Mouse (Mus musculus) forebrain, embryonic 15.5 days (tissue): ENCODE measurements around the gene Nr2c1. TPM values are rescaled to one million over a fixed set of nuclear protein-coding genes. Genes with fewer than 3 reads are reported as not detected.

Source experiments
- ATAC-seq: fragments of 200-750 bp; cut with Nextera tagmentation; replicated peaks from 2 replicates; pipeline ENCODE4 v1.8.0; 2017; ENCODE audit warnings: mild to moderate bottlenecking, moderate TSS enrichment, moderate library complexity
- H3K27ac ChIP-seq: fragments of 300-500 bp; sonication (generic); replicated peaks from 2 replicates; pipeline ENCODE4 v1.5.1; 2015; ENCODE audit warnings: mild to moderate bottlenecking, inconsistent platforms
- H3K27me3 ChIP-seq: fragments of 300-500 bp; sonication (generic); 2 replicates; pipeline ENCODE4 v1.6.1; 2015; ENCODE audit warnings: inconsistent platforms
- H3K36me3 ChIP-seq: fragments of 300-500 bp; sonication (generic); 2 replicates; pipeline ENCODE4 v1.6.1; 2015; ENCODE audit warnings: mild to moderate bottlenecking, inconsistent platforms
- H3K4me1 ChIP-seq: fragments of 300-500 bp; sonication (generic); 2 replicates; pipeline ENCODE4 v1.6.1; 2015; ENCODE audit warnings: inconsistent platforms
- H3K4me2 ChIP-seq: fragments of 300-500 bp; sonication (generic); replicated peaks from 2 replicates; pipeline ENCODE4 v1.6.1; 2015; ENCODE audit warnings: mild to moderate bottlenecking, inconsistent platforms
- H3K4me3 ChIP-seq: fragments of 300-500 bp; sonication (generic); 2 replicates; pipeline ENCODE4 v1.5.1; 2015; ENCODE audit warnings: mild to moderate bottlenecking, inconsistent platforms
- H3K9ac ChIP-seq: fragments of 300-500 bp; sonication (generic); replicated peaks from 2 replicates; pipeline ENCODE4 v1.6.1; 2015; ENCODE audit warnings: mild to moderate bottlenecking, inconsistent platforms
- H3K9me3 ChIP-seq: fragments of 300-500 bp; sonication (generic); 2 replicates; pipeline ENCODE4 v1.6.1; 2016; ENCODE audit warnings: inconsistent platforms
- WGBS: fragments of 180-500 bp; shearing (Covaris S2); methylation state at CpG from one replicate; pipeline ENCODE4 v1.1.7; 2015; ENCODE audit warnings: mixed read lengths; 5-methylcytosine and 5-hydroxymethylcytosine counted together
- polyA plus RNA-seq: library from polyadenylated mRNA; unstranded; fragments of >200 nt; fragmentation: Nextera tagmentation; extraction: Ambion mirVana; gene quantifications from 2 replicates; pipeline ENCODE4 v1.2.1, GENCODE M21; 2015

Nr2c1 gene
- polyA plus RNA-seq = 7.0 and 7.8 TPM in 2 replicates

DNA sequence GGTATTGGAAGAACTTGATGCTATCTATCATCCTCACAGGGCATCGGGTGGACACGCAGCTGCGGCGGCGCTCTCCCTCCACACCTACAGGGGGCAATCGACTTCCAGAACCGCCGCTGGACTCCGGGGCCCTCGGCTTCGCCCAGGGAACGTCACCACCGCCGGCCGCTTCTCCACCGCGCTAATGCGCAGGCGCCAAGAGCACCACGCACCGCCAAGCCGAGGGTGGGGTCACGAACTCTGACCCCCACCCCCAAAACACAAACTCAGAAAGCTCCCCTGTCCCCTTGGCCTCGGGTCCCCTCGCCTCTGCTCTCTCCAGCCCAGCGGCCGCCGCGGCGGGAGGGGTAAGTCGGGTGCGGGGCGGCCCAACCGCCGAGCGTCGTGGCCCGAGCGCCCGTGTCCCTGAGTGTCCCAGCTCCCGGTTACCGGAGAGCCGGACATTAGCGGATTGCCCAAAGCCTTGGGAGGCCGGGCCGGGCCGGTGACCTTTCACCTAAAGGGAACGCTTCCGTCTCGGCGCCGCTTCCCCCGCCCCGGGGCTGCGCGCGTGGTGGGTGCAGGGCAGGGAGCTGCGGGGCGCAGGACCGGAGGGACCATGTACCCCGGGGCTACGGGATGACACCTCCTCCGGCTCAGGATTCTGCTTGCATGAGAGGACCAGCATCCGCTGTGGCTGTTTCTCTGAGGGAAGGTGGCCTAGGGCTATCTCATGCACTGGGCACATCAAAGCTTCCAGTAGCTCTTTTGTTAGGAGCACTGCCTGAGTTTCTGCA, at the start of gene Nr2c1:
TSS of gene Nr2c1 (plus strand) at position 268 of the 776 bp plus-strand sequence.
- Histone ChIP-seq H3K27ac (peak within 1 kb of the TSS; percentile 77), H3K4me3 (peak within 1 kb of the TSS; percentile 58), H3K9me3 (no peaks in the 10 kb centered on the region), H3K36me3 (no peaks in the 10 kb centered on the region), H3K4me1 (peaks cover 20% of the 10 kb centered on the region), H3K4me2 (peak within 1 kb of the TSS; percentile 63), H3K27me3 (no peaks in the 10 kb centered on the region), H3K9ac (peak within 1 kb of the TSS; percentile 82)
- WGBS = 1% methylated on average over 64 of the region's 64 CpGs
- ATAC-seq = peak; percentile 91

- no peak for ATAC-seq
- no peaks in the 10 kb centered on the region for H3K27me3 ChIP-seq
- H3K4me1 ChIP-seq = no peaks in the 10 kb centered on the region
- H3K9me3 ChIP-seq = no peaks in the 10 kb centered on the region
- H3K9ac ChIP-seq = no peak overlapping the region
- no peak overlapping the region for H3K27ac ChIP-seq
- no peak overlapping the region for H3K4me3 ChIP-seq
- 90% methylated on average over 3 of the region's 3 CpGs for WGBS
- H3K4me2 ChIP-seq = no peak overlapping the region
- no peaks in the 10 kb centered on the region for H3K36me3 ChIP-seq
Measured at GRCm38 (mm10) chr10:94098100-94098499, 49.7 kb upstream of the Nr2c1 start.

- Histone ChIP-seq H3K9me3 (no peaks in the 10 kb centered on the region), H3K36me3 (no peaks in the 10 kb centered on the region), H3K27ac (no peak overlapping the region), H3K4me2 (no peak overlapping the region), H3K9ac (no peak overlapping the region), H3K4me1 (no peaks in the 10 kb centered on the region), H3K4me3 (no peak overlapping the region), H3K27me3 (no peaks in the 10 kb centered on the region)
- ATAC-seq = no peak
- 93% methylated on average over 10 of the region's 10 CpGs for WGBS
Measured at GRCm38 (mm10) chr10:94105498-94105897, 42.3 kb upstream of the Nr2c1 start.

GRCm38 (mm10) chr10:94107168-94107567, 40.7 kb upstream of the Nr2c1 start:
- no peaks in the 10 kb centered on the region for H3K36me3 ChIP-seq
- H3K4me1 ChIP-seq = no peaks in the 10 kb centered on the region
- H3K27me3 ChIP-seq = no peaks in the 10 kb centered on the region
- H3K4me2 ChIP-seq = no peak overlapping the region
- no peak overlapping the region for H3K9ac ChIP-seq
- no peaks in the 10 kb centered on the region for H3K9me3 ChIP-seq
- no peak overlapping the region for H3K4me3 ChIP-seq
- no peak for ATAC-seq
- no peak overlapping the region for H3K27ac ChIP-seq
- 81% methylated on average over 4 of the region's 4 CpGs for WGBS

GRCm38 (mm10) chr10:94107607-94108006, 40.2 kb upstream of the Nr2c1 start:
- H3K36me3 ChIP-seq = no peaks in the 10 kb centered on the region
- H3K27ac ChIP-seq = no peak overlapping the region
- H3K4me1 ChIP-seq = no peaks in the 10 kb centered on the region
- no peaks in the 10 kb centered on the region for H3K9me3 ChIP-seq
- no peak for ATAC-seq
- WGBS = 92% methylated on average over 7 of the region's 7 CpGs
- no peaks in the 10 kb centered on the region for H3K27me3 ChIP-seq
- no peak overlapping the region for H3K4me2 ChIP-seq
- no peak overlapping the region for H3K9ac ChIP-seq
- no peak overlapping the region for H3K4me3 ChIP-seq

GRCm38 (mm10) chr10:94108791-94109190, 39.0 kb upstream of the Nr2c1 start:
- H3K27me3 ChIP-seq = no peaks in the 10 kb centered on the region
- H3K9ac ChIP-seq = no peak overlapping the region
- WGBS = 96% methylated on average over 6 of the region's 6 CpGs
- no peak overlapping the region for H3K4me3 ChIP-seq
- no peaks in the 10 kb centered on the region for H3K9me3 ChIP-seq
- H3K36me3 ChIP-seq = no peaks in the 10 kb centered on the region
- H3K4me1 ChIP-seq = no peaks in the 10 kb centered on the region
- no peak overlapping the region for H3K4me2 ChIP-seq
- no peak for ATAC-seq
- no peak overlapping the region for H3K27ac ChIP-seq

DNA sequence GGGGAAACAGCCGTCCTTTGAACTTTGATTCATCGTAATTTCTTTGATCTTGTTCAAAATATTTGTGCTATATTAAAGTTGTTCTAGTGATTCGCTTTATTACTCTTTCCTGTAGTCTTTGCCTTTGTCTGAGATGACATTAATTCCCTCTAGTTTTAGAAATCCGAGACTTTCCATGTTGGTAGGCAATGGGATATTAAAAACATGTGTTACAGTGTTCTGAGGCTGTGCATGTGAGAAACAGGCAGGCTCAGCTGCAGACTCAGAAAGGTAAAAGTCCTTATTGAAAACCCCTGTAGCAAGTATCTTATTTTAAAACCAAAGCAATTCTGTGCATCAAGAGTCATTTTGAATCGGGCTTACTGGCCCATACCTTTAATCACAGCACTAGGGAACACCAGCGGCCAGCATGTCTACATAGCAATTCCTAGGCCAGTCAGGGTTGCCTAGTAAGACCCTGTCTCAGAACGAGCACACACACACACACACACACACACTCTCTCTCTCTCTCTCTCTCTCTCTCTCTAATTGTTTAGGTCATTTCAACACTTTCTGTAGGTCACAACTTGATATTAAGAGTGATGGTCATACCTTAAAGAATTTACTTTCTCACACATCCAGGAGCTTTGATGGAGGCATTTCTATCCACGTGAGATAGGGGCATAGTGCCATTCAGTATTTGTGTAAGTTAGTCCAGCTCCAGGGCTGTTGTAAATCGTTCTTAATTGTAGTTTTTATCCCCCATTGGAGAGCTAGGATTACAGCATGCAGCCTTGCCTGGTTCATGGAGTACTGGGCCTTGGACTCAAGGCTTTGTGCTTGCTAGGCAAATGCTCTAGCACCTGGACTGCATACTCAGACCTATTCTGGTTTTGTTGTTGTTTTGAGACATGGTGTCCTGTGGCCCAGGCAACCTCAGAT, 36.7 kb upstream of the Nr2c1 start:
- no peaks in the 10 kb centered on the region for H3K27me3 ChIP-seq
- no peak overlapping the region for H3K27ac ChIP-seq
- WGBS = 82% methylated on average over 9 of the region's 9 CpGs
- no peaks in the 10 kb centered on the region for H3K36me3 ChIP-seq
- ATAC-seq = no peak
- H3K9me3 ChIP-seq = no peaks in the 10 kb centered on the region
- H3K9ac ChIP-seq = no peak overlapping the region
- no peak overlapping the region for H3K4me3 ChIP-seq
- no peak overlapping the region for H3K4me2 ChIP-seq
- no peaks in the 10 kb centered on the region for H3K4me1 ChIP-seq

GRCm38 (mm10) chr10:94112207-94112606, 35.6 kb upstream of the Nr2c1 start:
- Histone ChIP-seq H3K27ac (no peak overlapping the region), H3K27me3 (no peaks in the 10 kb centered on the region), H3K4me3 (no peak overlapping the region), H3K9ac (no peak overlapping the region), H3K9me3 (no peaks in the 10 kb centered on the region), H3K4me1 (no peaks in the 10 kb centered on the region), H3K4me2 (no peak overlapping the region), H3K36me3 (no peaks in the 10 kb centered on the region)
- 81% methylated on average over 3 of the region's 3 CpGs for WGBS
- no peak for ATAC-seq

DNA sequence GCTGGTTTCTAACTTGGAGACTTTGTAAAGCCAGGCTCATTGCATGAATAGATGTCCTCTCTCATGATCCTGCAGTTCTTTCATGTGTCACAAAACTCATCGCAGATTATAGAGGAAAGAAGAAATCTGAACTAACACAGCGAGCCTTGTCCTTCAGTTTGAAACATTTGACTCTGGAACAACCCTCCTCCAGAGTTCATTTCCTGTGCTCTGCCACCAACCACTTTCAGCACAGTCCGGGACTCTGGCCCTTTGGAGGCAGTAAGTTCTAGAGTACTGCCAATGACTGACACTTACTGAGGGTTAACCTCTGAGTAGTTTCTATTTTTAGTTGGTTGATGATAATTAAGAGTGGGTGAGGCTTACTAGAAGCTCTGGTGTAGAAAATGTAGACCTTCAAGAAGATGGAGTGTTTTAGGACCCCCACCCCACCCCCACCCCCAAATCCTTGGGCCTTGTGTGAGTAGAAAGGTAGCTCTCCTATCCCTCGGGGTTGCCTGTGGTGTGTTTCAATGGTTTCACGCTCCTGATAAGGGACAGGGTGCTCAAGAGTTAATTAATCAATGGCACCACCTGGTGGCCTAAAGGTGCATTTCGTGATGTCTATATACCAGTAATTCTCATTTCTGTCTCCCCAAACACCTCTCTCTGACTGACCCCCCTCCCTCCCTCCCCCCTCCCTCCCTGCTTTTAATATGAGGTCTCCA, 31.8 kb upstream of the Nr2c1 start:
- 41% methylated on average over 6 of the region's 6 CpGs for WGBS
- Histone ChIP-seq H3K4me3 (no peak overlapping the region), H3K27me3 (no peaks in the 10 kb centered on the region), H3K9me3 (no peaks in the 10 kb centered on the region), H3K4me2 (no peak overlapping the region), H3K9ac (no peak overlapping the region), H3K36me3 (no peaks in the 10 kb centered on the region), H3K27ac (no peak overlapping the region), H3K4me1 (no peaks in the 10 kb centered on the region)
- peak; percentile 58 for ATAC-seq

- Histone ChIP-seq H3K9me3 (no peaks in the 10 kb centered on the region), H3K4me3 (no peak overlapping the region), H3K4me2 (no peak overlapping the region), H3K36me3 (no peaks in the 10 kb centered on the region), H3K27me3 (no peaks in the 10 kb centered on the region), H3K4me1 (no peaks in the 10 kb centered on the region), H3K27ac (no peak overlapping the region), H3K9ac (no peak overlapping the region)
- 75% methylated on average over 12 of the region's 12 CpGs for WGBS
- no peak for ATAC-seq
Measured at GRCm38 (mm10) chr10:94116781-94117340, 31.0 kb upstream of the Nr2c1 start.

GRCm38 (mm10) chr10:94117916-94118315, 29.9 kb upstream of the Nr2c1 start:
- no peak for ATAC-seq
- H3K36me3 ChIP-seq = no peaks in the 10 kb centered on the region
- no peaks in the 10 kb centered on the region for H3K9me3 ChIP-seq
- H3K9ac ChIP-seq = no peak overlapping the region
- WGBS = 96% methylated on average over 3 of the region's 3 CpGs
- H3K27me3 ChIP-seq = no peaks in the 10 kb centered on the region
- H3K4me2 ChIP-seq = no peak overlapping the region
- H3K4me1 ChIP-seq = no peaks in the 10 kb centered on the region
- H3K4me3 ChIP-seq = no peak overlapping the region
- H3K27ac ChIP-seq = no peak overlapping the region
